Mouse (Mus musculus): ENCODE data around the gene Nmnat1.

DNA sequence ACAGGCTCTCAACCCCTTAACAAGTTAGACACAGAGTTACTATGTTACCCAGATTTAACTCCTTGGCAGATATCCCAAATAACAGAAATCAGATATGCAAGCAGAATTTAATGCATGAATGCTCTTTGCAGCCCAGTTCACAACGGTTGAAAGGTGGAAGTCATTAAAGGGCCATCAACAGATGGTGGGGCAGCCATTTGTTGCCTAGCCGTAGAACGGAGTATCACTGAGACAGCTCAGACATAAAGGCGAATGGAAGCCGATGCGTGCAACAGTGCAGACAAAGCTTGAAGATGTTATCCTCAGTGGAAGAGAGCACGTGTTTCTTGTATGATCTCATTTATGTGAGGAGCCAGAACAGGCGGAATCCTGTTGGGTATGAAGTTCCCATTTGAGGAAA lies 44.4 kb downstream of the Nmnat1 start:
- TF ChIP-seq POLR2A (IDR thresholded peaks at IDR 0.05; ENCODE audit: borderline replicate concordance, extremely low read depth, low read depth, low read length), result no peak
- no peak for TF ChIP-seq CTCF (IDR thresholded peaks at IDR 0.05; ENCODE audit: insufficient read depth, low read length)
